Mouse (Mus musculus) liver, adult (tissue): ENCODE measurements around the gene Eno3.

Source experiments
- GATA4 ChIP-seq: IDR thresholded peaks from 2 replicates; pipeline ENCODE4 v1.6.1; 2014; ENCODE audit warnings: mild to moderate bottlenecking, low read length; ENCODE audit not compliant: insufficient replicate concordance

Eno3 gene

GRCm38 (mm10) chr11:70651391-70651790, 5.6 kb upstream of the Eno3 start:
- no peak for TF ChIP-seq GATA4

GRCm38 (mm10) chr11:70652029-70652883, 4.7 kb upstream of the Eno3 start:
- no peak for TF ChIP-seq GATA4

DNA sequence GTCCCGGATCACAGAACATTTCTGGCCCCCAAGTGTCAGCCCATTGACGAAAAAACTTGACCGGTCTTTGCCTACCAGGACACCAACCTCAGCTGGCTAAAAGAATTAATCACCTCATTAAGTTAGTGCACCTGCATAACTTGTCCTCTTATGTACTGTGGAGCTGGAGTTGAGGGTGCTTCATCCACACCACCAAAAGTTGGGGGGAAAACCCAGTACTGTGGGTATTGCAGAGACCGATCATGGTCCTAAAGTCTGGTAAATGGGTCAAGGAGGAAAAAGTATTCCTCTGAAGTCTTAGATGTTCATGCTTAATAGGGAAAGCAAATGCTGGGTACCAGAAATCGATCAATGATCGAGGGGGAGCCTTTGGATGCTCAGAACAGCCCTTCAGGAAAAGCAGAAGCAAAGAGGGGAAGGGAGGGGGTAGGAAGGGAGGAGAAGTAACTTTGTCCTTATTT, 4.1 kb upstream of the Eno3 start:
- no peak for TF ChIP-seq GATA4

GRCm38 (mm10) chr11:70653345-70654197, 3.4 kb upstream of the Eno3 start:
- peak; percentile 8; the same call in 1 of the 2 replicates for TF ChIP-seq GATA4

GRCm38 (mm10) chr11:70654198-70654922, 2.6 kb upstream of the Eno3 start, which contains the start of gene Pfn1:
Gene Pfn1 (minus strand): TSS chr11:70654644.
- no peak for TF ChIP-seq GATA4

GRCm38 (mm10) chr11:70654923-70655570, 2.0 kb upstream of the Eno3 start:
- TF ChIP-seq GATA4 = peak; percentile 38; the same call in 1 of the 2 replicates

DNA sequence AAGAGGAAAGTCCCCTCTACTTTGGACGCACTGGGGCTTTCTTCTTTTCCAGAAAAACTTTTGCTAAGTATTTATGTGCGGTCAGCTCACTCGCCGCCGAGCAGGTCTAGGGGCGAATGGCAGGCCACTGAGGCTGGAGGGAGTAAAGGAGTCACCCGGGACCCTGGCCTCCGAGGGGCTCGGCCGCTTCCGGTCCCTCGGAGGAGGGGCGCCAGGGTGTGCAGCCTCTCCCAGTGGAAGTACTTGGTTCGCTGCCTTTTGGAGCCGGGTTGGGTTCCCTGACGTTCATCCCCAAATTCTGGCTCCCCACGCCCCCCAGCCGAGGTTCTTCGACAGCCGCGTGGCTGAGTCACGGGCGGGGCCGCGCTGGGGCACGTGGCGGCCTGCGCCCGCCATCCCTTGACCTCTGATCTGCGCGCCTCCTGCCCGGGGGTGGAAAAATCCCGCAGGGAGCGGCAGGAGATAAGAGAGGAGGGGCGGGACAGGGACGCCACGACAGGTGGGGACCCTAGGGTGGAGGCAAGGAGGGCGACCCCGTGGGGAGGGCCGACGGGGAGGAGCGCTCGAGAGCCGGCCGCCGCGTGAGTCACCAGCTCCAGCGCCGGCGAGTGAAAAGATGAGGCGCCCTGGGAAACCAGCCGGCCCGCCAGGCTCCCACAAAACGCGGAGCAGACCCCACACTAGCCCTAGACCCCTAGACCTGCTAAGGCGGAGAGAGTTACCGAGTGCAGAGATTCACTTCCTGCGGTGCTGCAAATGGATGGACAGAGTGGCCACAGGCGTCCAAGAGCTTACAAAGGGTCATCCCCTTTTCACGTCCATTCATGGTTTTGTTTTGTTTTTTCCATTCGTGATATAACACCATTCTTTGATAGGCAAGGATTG, 1.2 kb upstream of the Eno3 start:
- peak; percentile 55; the same call in 1 of the 2 replicates for TF ChIP-seq GATA4

GRCm38 (mm10) chr11:70656456-70656927, 510 bp upstream of the Eno3 start:
- TF ChIP-seq GATA4 = no peak

DNA sequence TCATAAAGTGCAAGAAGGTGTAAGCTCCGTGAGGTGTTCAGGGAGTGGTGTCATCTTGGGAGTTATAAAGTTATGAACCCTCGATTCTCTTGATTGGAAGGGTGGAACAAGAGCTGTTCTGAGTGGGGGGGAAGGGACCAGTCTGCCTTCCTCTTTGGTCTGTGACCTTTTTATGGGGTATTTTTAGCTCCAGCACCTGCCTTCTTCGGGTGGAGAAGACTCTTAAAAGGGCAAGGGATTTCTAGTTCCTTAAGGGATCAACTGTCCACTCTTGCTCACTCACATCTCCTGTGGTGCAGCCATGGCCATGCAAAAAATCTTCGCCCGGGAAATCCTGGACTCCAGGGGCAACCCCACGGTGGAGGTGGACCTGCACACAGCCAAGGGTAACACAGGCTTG, 571 bp downstream of the Eno3 start:
- TF ChIP-seq GATA4 = no peak

DNA sequence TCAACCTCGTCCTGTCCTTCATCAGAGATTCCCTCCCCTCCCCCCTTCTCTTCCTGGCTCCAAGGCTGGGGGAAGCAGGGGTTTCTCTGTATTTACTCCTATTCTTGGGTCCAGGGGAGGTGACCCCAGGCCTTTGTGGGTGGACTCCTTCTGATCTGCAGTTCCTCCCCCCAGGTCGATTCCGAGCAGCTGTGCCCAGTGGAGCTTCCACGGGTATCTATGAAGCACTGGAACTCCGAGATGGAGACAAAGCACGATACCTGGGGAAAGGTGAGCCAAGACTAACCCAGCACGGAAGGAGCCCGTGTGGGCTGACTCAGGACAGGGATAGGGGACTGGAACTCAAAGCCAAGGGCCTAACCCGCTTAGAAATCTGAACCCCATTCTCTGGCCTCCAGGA, 989 bp downstream of the Eno3 start:
- no peak for TF ChIP-seq GATA4

DNA sequence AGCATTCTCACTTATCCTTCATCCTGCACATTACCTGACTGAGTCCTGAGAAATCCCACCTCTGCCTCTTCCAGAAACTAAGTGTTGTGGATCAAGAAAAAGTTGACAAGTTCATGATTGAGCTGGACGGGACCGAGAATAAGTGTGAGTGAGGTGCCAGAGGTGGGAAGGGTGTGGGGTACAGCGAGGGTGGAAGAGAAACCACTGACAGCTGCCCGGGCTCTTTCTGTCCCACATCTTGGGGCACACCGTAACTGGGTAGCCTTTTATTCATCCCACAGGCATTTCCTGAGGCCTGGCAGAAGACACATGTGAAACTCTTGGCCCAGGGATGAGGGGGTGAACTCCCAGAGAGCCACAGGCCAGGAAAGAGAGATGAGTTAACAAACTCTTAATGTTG, 1.5 kb downstream of the Eno3 start:
- TF ChIP-seq GATA4 = no peak

DNA sequence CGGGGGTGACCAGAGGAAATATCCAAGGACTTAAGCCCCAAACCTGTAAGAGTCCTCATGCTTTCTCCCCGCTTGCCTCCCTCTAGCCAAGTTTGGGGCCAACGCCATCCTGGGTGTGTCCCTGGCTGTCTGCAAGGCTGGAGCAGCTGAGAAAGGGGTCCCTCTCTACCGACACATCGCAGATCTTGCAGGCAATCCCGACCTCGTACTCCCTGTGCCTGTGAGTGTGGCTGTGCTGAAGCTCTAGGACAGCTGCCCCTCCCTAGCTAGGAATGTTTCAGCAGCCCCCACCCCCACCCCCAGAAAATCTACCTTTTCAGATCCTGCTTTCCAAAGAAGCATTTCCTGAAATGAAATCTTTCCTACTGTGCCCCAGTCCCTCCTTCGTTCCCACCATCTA, 1.9 kb downstream of the Eno3 start:
- no peak for TF ChIP-seq GATA4

- TF ChIP-seq GATA4 = no peak
These were observed 3.6 kb downstream of the Eno3 start for GRCm38 (mm10) chr11:70660571-70660970.
